In the genomic region with DNA sequence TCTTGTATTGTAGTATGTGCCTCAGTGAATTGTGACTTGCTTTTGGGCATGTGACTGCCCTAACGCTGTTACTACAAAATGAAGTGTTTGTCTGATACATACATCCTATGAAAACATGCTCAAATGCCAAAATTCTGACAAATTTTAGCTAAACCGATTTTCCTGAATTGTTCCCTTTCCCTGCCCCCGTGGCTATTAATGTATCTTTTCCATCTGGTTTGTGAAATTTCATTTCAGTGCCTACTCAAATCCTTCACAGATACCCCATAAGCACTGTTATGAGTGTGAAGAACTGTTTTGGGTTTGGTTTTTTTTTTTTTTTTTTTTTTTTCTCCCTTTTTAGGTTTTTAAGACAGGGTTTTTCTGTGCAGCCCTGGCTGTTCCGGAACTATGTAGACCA, we compare ENCODE assay signal across 11 mouse cellular contexts. TPM values are rescaled to one million over a fixed set of nuclear protein-coding genes. Genes with fewer than 3 reads are reported as not detected.
A peak's percentile ranks its signal among the peaks of the same experiment; 100 is the strongest.
DNase-seq lines count a peak whose midpoint lies in the region; ATAC-seq lines count a peak whose summit lies in the region.
"Had no signal": no experiment of that assay in that cellular context is flagged by ENCODE, and none has a peak within 500 bp of the region (broad histone marks: within the 10 kb centered on the region; RNA-seq: fewer than 3 reads in every experiment).

No protein-coding gene starts in this region.

- 77% methylated on average over 4 of the region's 4 CpGs for WGBS in forebrain, embryonic 12.5 days
- 77% methylated on average over 4 of the region's 4 CpGs for WGBS in intestine, embryonic 16.5 days
- WGBS in neural tube, embryonic 12.5 days, result 74% methylated on average over 4 of the region's 4 CpGs

- ATAC-seq in forebrain, embryonic 12.5 days (ENCODE audit: low FRiP score), result no peak
- ATAC-seq in intestine, embryonic 16.5 days, result no peak
- ATAC-seq in neural tube, embryonic 12.5 days (ENCODE audit: low FRiP score, low read depth), result no peak
- no peak; the same call in 1 of the 2 replicates for ATAC-seq in megakaryocyte progenitor cell, adult 5-6 weeks (replicated peaks; ENCODE audit: poor library complexity)
- ATAC-seq: Patski had no signal

- no peak overlapping the region for H3K27ac ChIP-seq in forebrain, embryonic 12.5 days
- no peak overlapping the region for H3K27ac ChIP-seq in intestine, embryonic 16.5 days (ENCODE audit: low read length)
- no peak overlapping the region for H3K27ac ChIP-seq in neural tube, embryonic 12.5 days

- no peaks in the 10 kb centered on the region for H3K9me3 ChIP-seq in forebrain, embryonic 12.5 days
- no peaks in the 10 kb centered on the region for H3K9me3 ChIP-seq in intestine, embryonic 16.5 days (ENCODE audit: control insufficient read depth, low read length)
- H3K9me3 ChIP-seq in neural tube, embryonic 12.5 days, result no peaks in the 10 kb centered on the region

- H3K36me3 ChIP-seq in forebrain, embryonic 12.5 days (replicated peaks), result peaks cover 34% of the 10 kb centered on the region
- peaks cover 4% of the 10 kb centered on the region; the same call in 1 of the 2 replicates for H3K36me3 ChIP-seq in intestine, embryonic 16.5 days (ENCODE audit: control insufficient read depth, insufficient read depth, low read length)
- peaks cover 28% of the 10 kb centered on the region for H3K36me3 ChIP-seq in neural tube, embryonic 12.5 days

- peak; percentile 47 to 77 for DNase-seq in left cerebral cortex, postnatal 14 days (ENCODE audit: low spot score in 2 of 2)
- DNase-seq in left cerebral cortex, postnatal 36 days (ENCODE audit: low spot score in 2 of 2), result no peak
- DNase-seq in spleen, postnatal 36 days (ENCODE audit: low spot score in 2 of 2), result no peak
- no peak for DNase-seq in thymus, postnatal 36 days

- H3K4me3 ChIP-seq in forebrain, embryonic 12.5 days (replicated peaks), result peak overlapping the region; percentile 48
- H3K4me3 ChIP-seq in intestine, embryonic 16.5 days (ENCODE audit: low read length), result peak overlapping the region; percentile 58; the same call in 1 of the 2 replicates
- no peak overlapping the region; the same call in 1 of the 2 replicates for H3K4me3 ChIP-seq in neural tube, embryonic 12.5 days

- peak overlapping the region; percentile 78 for H3K4me2 ChIP-seq in forebrain, embryonic 12.5 days
- H3K4me2 ChIP-seq in intestine, embryonic 16.5 days (ENCODE audit: low read depth, low read length), result peak overlapping the region; percentile 88
- H3K4me2 ChIP-seq in neural tube, embryonic 12.5 days (replicated peaks), result peak overlapping the region; percentile 83

- H3K9ac ChIP-seq in forebrain, embryonic 12.5 days, result no peak overlapping the region
- H3K9ac ChIP-seq in intestine, embryonic 16.5 days (ENCODE audit: low read depth, low read length), result no peak overlapping the region
- no peak overlapping the region for H3K9ac ChIP-seq in neural tube, embryonic 12.5 days

- intact Hi-C loops in left cerebral cortex, postnatal 14 days (cut with DNase I), result no loop called here
- intact Hi-C loops in left cerebral cortex, postnatal 36 days (cut with DNase I), result no loop called here

- peaks cover 15% of the 10 kb centered on the region for H3K4me1 ChIP-seq in forebrain, embryonic 12.5 days
- H3K4me1 ChIP-seq in intestine, embryonic 16.5 days (ENCODE audit: control insufficient read depth, insufficient read depth, low read length), result peaks cover 4% of the 10 kb centered on the region
- peaks cover 14% of the 10 kb centered on the region for H3K4me1 ChIP-seq in neural tube, embryonic 12.5 days

- H3K27me3 ChIP-seq in forebrain, embryonic 12.5 days, result 0 out of 2 replicates have a peak, but pooled peaks cover 10% of the 10 kb centered on the region
- no peaks in the 10 kb centered on the region for H3K27me3 ChIP-seq in intestine, embryonic 16.5 days (replicated peaks; ENCODE audit: control insufficient read depth, insufficient read depth, low read length)
- H3K27me3 ChIP-seq in neural tube, embryonic 12.5 days (replicated peaks), result no peaks in the 10 kb centered on the region
- H3K27me3 ChIP-seq: Patski had no signal

RNA-seq across cellular contexts. Expression of a gene that starts 12.3 kb away (rescaled TPM):
- 10 to 100 TPM; 55.0 to 61.6 TPM for total RNA-seq in left cerebral cortex, postnatal 14 days (2021)
- total RNA-seq in left cerebral cortex, postnatal 36 days (2021), result 10 to 100 TPM; 48.4 to 49.5 TPM
- polyA plus RNA-seq in forebrain, embryonic 12.5 days (2016; fragmentation: Nextera tagmentation; extraction: Ambion mirVana), result 3.1 and 3.2 TPM in 2 replicates
- polyA plus RNA-seq in intestine, embryonic 16.5 days (2015; fragmentation: Nextera tagmentation; extraction: Ambion mirVana), result 4.6 and 4.7 TPM in 2 replicates
- polyA plus RNA-seq in neural tube, embryonic 12.5 days (2016; fragmentation: Nextera tagmentation; extraction: Ambion mirVana), result 8.0 and 8.6 TPM in 2 replicates
- total RNA-seq in megakaryocyte progenitor cell, adult 5-6 weeks (2015), result 3.1 and 6.1 TPM in 2 replicates
- 5.3 and 6.5 TPM in 2 replicates for total RNA-seq in megakaryocyte progenitor cell, adult 5-6 weeks (2017)

RNA-seq across cellular contexts. Expression of a gene that starts 16.7 kb away (rescaled TPM):
- total RNA-seq in left cerebral cortex, postnatal 14 days (2021), result 10 to 100 TPM; 67.6 to 95.0 TPM
- total RNA-seq in left cerebral cortex, postnatal 36 days (2021), result 10 to 100 TPM; 80.1 to 87.0 TPM
- 130 and 131 TPM in 2 replicates for polyA plus RNA-seq in forebrain, embryonic 12.5 days (2016; fragmentation: Nextera tagmentation; extraction: Ambion mirVana)
- 84.9 and 88.6 TPM in 2 replicates for polyA plus RNA-seq in intestine, embryonic 16.5 days (2015; fragmentation: Nextera tagmentation; extraction: Ambion mirVana)
- 110 and 114 TPM in 2 replicates for polyA plus RNA-seq in neural tube, embryonic 12.5 days (2016; fragmentation: Nextera tagmentation; extraction: Ambion mirVana)
- total RNA-seq in megakaryocyte progenitor cell, adult 5-6 weeks (2015), result 42.1 and 45.9 TPM in 2 replicates
- 43.3 and 71.6 TPM in 2 replicates for total RNA-seq in megakaryocyte progenitor cell, adult 5-6 weeks (2017)

RNA-seq across cellular contexts. Expression of a gene that starts 40.7 kb away (rescaled TPM):
- not detected for total RNA-seq in left cerebral cortex, postnatal 14 days (2021)
- not detected for total RNA-seq in left cerebral cortex, postnatal 36 days (2021)
- polyA plus RNA-seq in forebrain, embryonic 12.5 days (2016; fragmentation: Nextera tagmentation; extraction: Ambion mirVana), result not detected in 2 replicates
- 0.07 TPM in 1 of 2 replicates, not detected in the other for polyA plus RNA-seq in intestine, embryonic 16.5 days (2015; fragmentation: Nextera tagmentation; extraction: Ambion mirVana)
- not detected in 2 replicates for polyA plus RNA-seq in neural tube, embryonic 12.5 days (2016; fragmentation: Nextera tagmentation; extraction: Ambion mirVana)
- total RNA-seq in megakaryocyte progenitor cell, adult 5-6 weeks (2015), result not detected in 2 replicates
- total RNA-seq in megakaryocyte progenitor cell, adult 5-6 weeks (2017), result not detected in 2 replicates
- total RNA-seq: gastrocnemius, adult 8-10 months; megakaryocyte-erythroid progenitor cell, adult 5-6 weeks had no signal
- polyA plus RNA-seq: Patski had no signal

RNA-seq across cellular contexts. Expression of a gene that starts 55.3 kb away (rescaled TPM):
- not detected for total RNA-seq in left cerebral cortex, postnatal 14 days (2021)
- total RNA-seq in left cerebral cortex, postnatal 36 days (2021), result not detected
- 1.2 TPM in 1 of 2 replicates, not detected in the other for polyA plus RNA-seq in forebrain, embryonic 12.5 days (2016; fragmentation: Nextera tagmentation; extraction: Ambion mirVana)
- polyA plus RNA-seq in intestine, embryonic 16.5 days (2015; fragmentation: Nextera tagmentation; extraction: Ambion mirVana), result 0.32 TPM in 2 replicates
- 35.7 and 44.8 TPM in 2 replicates for polyA plus RNA-seq in neural tube, embryonic 12.5 days (2016; fragmentation: Nextera tagmentation; extraction: Ambion mirVana)
- not detected in 2 replicates for total RNA-seq in megakaryocyte progenitor cell, adult 5-6 weeks (2015)
- total RNA-seq in megakaryocyte progenitor cell, adult 5-6 weeks (2017), result not detected in 2 replicates
- total RNA-seq: megakaryocyte-erythroid progenitor cell, adult 5-6 weeks had no signal
- polyA plus RNA-seq: Patski had no signal

Comparison
In these comparisons a context has a peak if more than half of its experiments do, and no peak if none do; other contexts are left out.
1. DNase-seq: peak in left cerebral cortex, postnatal 14 days (2 of 2); none in left cerebral cortex, postnatal 36 days (0 of 2), spleen, postnatal 36 days (0 of 2) and thymus, postnatal 36 days (0 of 2).
2. RNA of a gene that starts 12.3 kb away (total RNA-seq): 55.0 to 61.6 TPM in left cerebral cortex, postnatal 14 days and 48.4 to 49.5 TPM in left cerebral cortex, postnatal 36 days; 3.1 to 6.5 TPM in megakaryocyte progenitor cell, adult 5-6 weeks; every median in the first group is over 4 times any median in the second.
3. Peak in every context shown above with its lines, with median percentiles within 50 percentile points of each other: H3K4me2 ChIP-seq.